Mouse (Mus musculus): ENCODE data around the gene Tbl3. TPM values are rescaled to one million over a fixed set of nuclear protein-coding genes. Genes with fewer than 3 reads are reported as not detected.

Tbl3 gene
- polyA plus RNA-seq (2012; rRNA removed) = 62.1 and 72.1 TPM in 2 replicates
- 62.8 and 73.9 TPM in 2 replicates for polyA plus RNA-seq (2014; fragmentation: Nextera tagmentation; extraction: Ambion mirVana)

- Histone ChIP-seq H3K36me3 (ENCODE audit: control insufficient read depth, insufficient read depth, low read length) (peaks cover 31% of the 10 kb centered on the region), H3K9ac (ENCODE audit: low read depth, low read length, severe bottlenecking) (peak within 1 kb of the TSS; percentile 65), H3K9me3 (ENCODE audit: control insufficient read depth, low read length) (no peaks in the 10 kb centered on the region), H3K4me2 (replicated peaks; ENCODE audit: low read depth, low read length, severe bottlenecking) (peak within 1 kb of the TSS; percentile 78), H3K27ac (replicated peaks; ENCODE audit: low read depth, low read length) (peak within 1 kb of the TSS; percentile 67), H3K4me1 (ENCODE audit: control insufficient read depth, insufficient read depth, low read length) (peaks cover 8% of the 10 kb centered on the region; the same call in 1 of the 2 replicates), H3K4me3 (replicated peaks; ENCODE audit: low read length) (peak within 1 kb of the TSS; percentile 78), H3K27me3 (ENCODE audit: control insufficient read depth, insufficient read depth, low read length) (no peaks in the 10 kb centered on the region)
- WGBS = 7% methylated on average over 32 of the region's 32 CpGs
- DNase-seq (ENCODE audit: low spot score) = peak; percentile 95
- ATAC-seq (ENCODE audit: low FRiP score, low read depth) = peak; percentile 92
- peak; percentile 71; the same call in 1 of the 2 replicates for TF ChIP-seq POLR2A (IDR thresholded peaks at IDR 0.05; ENCODE audit: borderline replicate concordance, extremely low read depth, insufficient read depth, insufficient read length)
Measured at GRCm38 (mm10) chr17:24706982-24707800, at the start of gene Tbl3. Gene Tbl3 (minus strand): TSS chr17:24707660.

DNA sequence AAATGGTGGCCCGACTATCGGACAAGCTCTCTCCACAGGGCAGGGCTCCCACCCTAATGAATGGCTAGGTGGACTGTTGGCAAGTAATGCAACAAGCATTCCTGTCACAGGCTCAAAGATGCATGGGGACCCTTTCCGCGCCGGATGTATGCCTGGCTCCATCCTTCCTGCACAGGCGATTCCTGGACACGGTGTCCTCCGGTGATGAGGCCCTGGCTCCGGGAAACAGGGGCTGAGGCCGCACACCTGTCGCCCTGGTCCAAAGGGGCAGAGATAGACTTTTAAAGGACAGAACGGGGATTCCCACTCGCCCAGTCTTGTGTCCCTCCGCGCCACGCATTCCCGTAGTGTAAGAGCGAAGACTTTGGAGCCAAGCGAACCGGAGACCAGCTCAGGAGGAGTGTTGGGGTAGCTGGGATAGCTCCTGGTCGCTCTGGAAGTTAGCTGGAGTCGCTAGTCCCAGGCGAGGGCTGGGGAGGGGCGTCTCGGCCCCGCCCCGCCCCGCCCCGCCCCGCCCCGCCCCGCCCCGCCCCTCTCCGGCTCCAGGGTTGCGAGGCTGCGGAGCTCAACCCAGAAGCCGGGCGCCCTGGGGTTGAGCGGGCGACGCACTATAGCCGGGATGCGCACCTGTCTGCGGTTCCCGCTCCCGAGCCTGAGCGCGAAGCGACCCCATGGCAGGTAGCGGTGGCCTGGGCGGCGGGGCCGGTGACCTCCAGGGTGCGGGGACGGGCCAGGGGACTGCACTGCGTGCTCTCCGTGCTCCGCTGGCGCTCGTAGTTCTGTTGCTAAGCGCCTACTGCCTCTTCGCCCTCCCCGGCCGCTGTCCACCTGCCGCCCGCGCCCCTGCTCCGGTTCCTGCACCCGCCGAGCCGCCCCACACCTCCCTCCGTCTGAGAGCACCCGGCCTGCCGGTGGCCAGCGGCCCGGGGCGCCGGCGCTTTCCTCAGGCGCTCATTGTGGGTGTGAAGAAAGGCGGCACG lies 45.2 kb upstream of the Tbl3 start, which contains the start of gene Hs3st6:
Gene Hs3st6 (plus strand): TSS at position 574 of the 980 bp plus-strand sequence.
- H3K4me3 ChIP-seq (replicated peaks; ENCODE audit: low read length) = peak within 1 kb of the TSS; percentile 53
- no peaks in the 10 kb centered on the region for H3K9me3 ChIP-seq (ENCODE audit: control insufficient read depth, low read length)
- DNase-seq (ENCODE audit: low spot score) = peak; percentile 24
- no peak for TF ChIP-seq POLR2A (IDR thresholded peaks at IDR 0.05; ENCODE audit: borderline replicate concordance, extremely low read depth, insufficient read depth, insufficient read length)
- H3K4me2 ChIP-seq (replicated peaks; ENCODE audit: low read depth, low read length, severe bottlenecking) = peak within 1 kb of the TSS; percentile 96
- peaks cover 53% of the 10 kb centered on the region for H3K27me3 ChIP-seq (ENCODE audit: control insufficient read depth, insufficient read depth, low read length)
- H3K27ac ChIP-seq (replicated peaks; ENCODE audit: low read depth, low read length) = no peak within 1 kb of the TSS
- peak within 1 kb of the TSS; percentile 43; the same call in 1 of the 2 replicates for H3K9ac ChIP-seq (ENCODE audit: low read depth, low read length, severe bottlenecking)
- H3K4me1 ChIP-seq (ENCODE audit: control insufficient read depth, insufficient read depth, low read length) = peaks cover 11% of the 10 kb centered on the region
- H3K36me3 ChIP-seq (ENCODE audit: control insufficient read depth, insufficient read depth, low read length) = no peaks in the 10 kb centered on the region
- ATAC-seq (ENCODE audit: low FRiP score, low read depth) = peak; percentile 87
- WGBS = 1% methylated on average over 47 of the region's 82 CpGs

DNA sequence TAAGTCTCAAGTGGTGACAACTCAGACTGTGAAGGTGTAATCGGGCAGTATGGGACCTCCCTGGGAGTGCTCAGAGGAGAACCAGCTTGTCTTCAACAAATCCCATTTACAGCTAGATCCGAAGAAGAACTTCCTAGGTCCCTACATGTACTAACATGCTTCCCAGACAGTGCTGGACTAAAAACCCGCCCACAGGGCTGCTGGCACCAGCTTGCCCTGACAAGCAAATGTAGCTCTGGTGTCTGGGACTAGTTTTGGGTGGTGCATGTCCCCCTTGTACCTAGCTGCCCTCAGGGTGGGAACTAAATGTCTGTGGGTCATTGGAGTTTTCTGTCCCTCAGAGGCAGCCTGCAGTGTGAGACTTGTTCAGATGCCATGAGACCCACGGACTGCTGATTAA lies 44.1 kb upstream of the Tbl3 start:
- ATAC-seq (ENCODE audit: low FRiP score, low read depth) (no peak), DNase-seq (ENCODE audit: low spot score) (no peak)
- Histone ChIP-seq H3K27ac (replicated peaks; ENCODE audit: low read depth, low read length) (no peak overlapping the region), H3K36me3 (ENCODE audit: control insufficient read depth, insufficient read depth, low read length) (no peaks in the 10 kb centered on the region), H3K27me3 (ENCODE audit: control insufficient read depth, insufficient read depth, low read length) (peaks cover 53% of the 10 kb centered on the region), H3K4me3 (replicated peaks; ENCODE audit: low read length) (no peak overlapping the region), H3K4me1 (ENCODE audit: control insufficient read depth, insufficient read depth, low read length) (peaks cover 11% of the 10 kb centered on the region), H3K4me2 (replicated peaks; ENCODE audit: low read depth, low read length, severe bottlenecking) (no peak overlapping the region), H3K9me3 (ENCODE audit: control insufficient read depth, low read length) (no peaks in the 10 kb centered on the region), H3K9ac (ENCODE audit: low read depth, low read length, severe bottlenecking) (no peak overlapping the region)
- no peak for TF ChIP-seq POLR2A (IDR thresholded peaks at IDR 0.05; ENCODE audit: borderline replicate concordance, extremely low read depth, insufficient read depth, insufficient read length)
- WGBS = 13% methylated on average over 4 of the region's 4 CpGs

DNA sequence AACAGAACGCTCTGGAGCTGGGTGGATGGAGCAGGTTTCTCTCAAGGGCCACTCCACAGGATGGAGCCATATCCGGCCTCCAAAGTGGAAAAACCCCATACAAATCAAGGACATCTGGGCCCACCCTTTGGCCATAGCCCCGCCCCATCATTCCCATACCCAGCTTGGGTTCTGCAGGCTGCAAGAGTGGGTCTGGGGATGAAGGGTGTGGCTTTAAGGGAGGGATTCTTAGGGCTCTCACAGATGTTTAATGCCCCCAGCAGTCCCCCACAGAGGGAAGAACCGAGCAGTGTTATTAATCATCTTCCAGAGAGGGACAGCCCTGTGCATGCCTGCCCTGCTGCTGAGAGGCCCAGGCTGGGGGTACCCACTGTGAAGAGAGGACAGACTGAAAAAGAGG lies 39.5 kb upstream of the Tbl3 start:
- Histone ChIP-seq H3K4me2 (replicated peaks; ENCODE audit: low read depth, low read length, severe bottlenecking) (no peak overlapping the region), H3K9me3 (ENCODE audit: control insufficient read depth, low read length) (no peaks in the 10 kb centered on the region), H3K4me1 (ENCODE audit: control insufficient read depth, insufficient read depth, low read length) (no peaks in the 10 kb centered on the region; the same call in 1 of the 2 replicates), H3K36me3 (ENCODE audit: control insufficient read depth, insufficient read depth, low read length) (no peaks in the 10 kb centered on the region; the same call in 1 of the 2 replicates), H3K27ac (replicated peaks; ENCODE audit: low read depth, low read length) (no peak overlapping the region), H3K27me3 (ENCODE audit: control insufficient read depth, insufficient read depth, low read length) (peaks cover 17% of the 10 kb centered on the region), H3K9ac (ENCODE audit: low read depth, low read length, severe bottlenecking) (peak overlapping the region; percentile 12; the same call in 1 of the 2 replicates), H3K4me3 (replicated peaks; ENCODE audit: low read length) (no peak overlapping the region)
- WGBS = 24% methylated on average over 4 of the region's 4 CpGs
- DNase-seq (ENCODE audit: low spot score) = no peak
- ATAC-seq (ENCODE audit: low FRiP score, low read depth) = no peak
- TF ChIP-seq POLR2A (IDR thresholded peaks at IDR 0.05; ENCODE audit: borderline replicate concordance, extremely low read depth, insufficient read depth, insufficient read length) = no peak

Data from limb, embryonic 14.5 days (tissue).